Mouse (Mus musculus) MEL (cell line): ENCODE results near the gene Nicn1.

ENCODE experiments used
- CTCF ChIP-seq, 3 experiments: IDR thresholded peaks in 2 of 3; conservative IDR thresholded peaks in 1 of 3; 2 replicates each; pipeline ENCODE4 v1.5.1; 2011 to 2012; ENCODE audit warnings: low read length in 3 of 3, low read depth in 2 of 3, mild to moderate bottlenecking in 2 of 3, improper control_type of control experiment in 1 of 3, inconsistent platforms in 1 of 3, mixed read lengths in 1 of 3, moderate library complexity in 1 of 3; ENCODE audit not compliant: control insufficient read depth in 1 of 3, insufficient read depth in 1 of 3, poor library complexity in 1 of 3, severe bottlenecking in 1 of 3
- EP300 ChIP-seq, 2 experiments: IDR thresholded peaks; 2 replicates each; pipeline ENCODE4 v1.6.1; 2011; ENCODE audit warnings: improper control_type of control experiment in 2 of 2, low read length in 2 of 2, low read depth in 1 of 2, mild to moderate bottlenecking in 1 of 2
- GABPA ChIP-seq: IDR thresholded peaks from 2 replicates; pipeline ENCODE4 v1.6.1; 2012; ENCODE audit warnings: low read depth, mild to moderate bottlenecking, inconsistent platforms, low read length, improper control_type of control experiment, moderate library complexity
- HCFC1 ChIP-seq: IDR thresholded peaks from 2 replicates; pipeline ENCODE4 v1.6.1; 2012; ENCODE audit warnings: low read depth, mild to moderate bottlenecking, inconsistent platforms, low read length, improper control_type of control experiment, moderate library complexity
- MAFK ChIP-seq: IDR thresholded peaks from 2 replicates; pipeline ENCODE4 v1.6.1; 2011; ENCODE audit warnings: low read depth, mild to moderate bottlenecking, low read length, improper control_type of control experiment, borderline replicate concordance
- MAZ ChIP-seq: IDR thresholded peaks from 2 replicates; pipeline ENCODE4 v1.6.1; 2012; ENCODE audit warnings: low read depth, mild to moderate bottlenecking, inconsistent platforms, low read length, improper control_type of control experiment
- MEF2A ChIP-seq: IDR thresholded peaks from 2 replicates; pipeline ENCODE4 v1.6.1; 2014; ENCODE audit warnings: low read depth, mild to moderate bottlenecking, inconsistent platforms, low read length, improper control_type of control experiment; ENCODE audit not compliant: poor library complexity, insufficient replicate concordance, severe bottlenecking; ENCODE audit errors: extremely low read depth
- POLR2A ChIP-seq, 2 experiments: IDR thresholded peaks; 2 replicates each; pipeline ENCODE4 v1.6.1; 2011 to 2012; ENCODE audit warnings: low read length in 2 of 2, mild to moderate bottlenecking in 2 of 2, control low read depth in 1 of 2, improper control_type of control experiment in 1 of 2, low read depth in 1 of 2, moderate library complexity in 1 of 2; ENCODE audit not compliant: control insufficient read depth in 1 of 2, insufficient read depth in 1 of 2, poor library complexity in 1 of 2
- POLR2AphosphoS2 ChIP-seq: IDR thresholded peaks from 2 replicates; pipeline ENCODE4 v1.6.1; 2011; ENCODE audit warnings: low read length, improper control_type of control experiment
- ZC3H11A ChIP-seq: IDR thresholded peaks from 2 replicates; pipeline ENCODE4 v1.6.1; 2012; ENCODE audit warnings: low read depth, mild to moderate bottlenecking, inconsistent platforms, low read length, improper control_type of control experiment

DNA sequence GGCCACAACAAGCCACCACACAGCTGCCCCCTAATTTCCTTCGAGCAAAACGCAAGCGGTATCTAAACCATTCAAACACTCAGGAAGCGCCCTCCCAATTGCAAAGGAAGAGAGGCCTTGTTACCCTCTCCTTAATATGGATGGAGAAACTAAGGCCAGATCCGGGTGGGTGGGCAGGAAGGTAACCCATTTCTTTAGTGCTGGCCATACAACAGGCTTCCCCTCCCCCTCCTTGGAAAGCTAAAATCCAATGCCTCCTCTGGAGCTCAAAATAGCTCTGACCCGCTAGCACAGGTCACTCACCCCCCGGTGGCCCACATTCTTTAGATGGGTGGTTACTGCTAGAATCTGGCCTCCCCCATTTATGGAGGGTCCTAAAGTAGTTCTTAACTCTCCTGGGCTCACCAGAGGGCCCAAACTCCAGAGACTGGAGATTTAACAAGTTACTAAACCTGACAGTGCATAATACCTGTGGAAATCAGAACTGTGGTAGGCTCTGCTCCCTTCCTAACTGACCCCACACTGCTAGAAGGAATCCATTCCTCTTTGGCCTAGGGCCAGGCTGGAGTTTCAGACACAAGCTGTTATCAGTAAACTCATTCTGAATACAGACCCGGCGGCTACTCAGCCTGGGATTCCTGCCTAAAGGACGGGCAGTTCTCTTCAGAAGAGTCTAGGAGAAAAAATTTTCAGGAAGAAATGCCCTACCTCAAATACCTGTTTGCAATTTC, 25.9 kb upstream of the Nicn1 start:
- TF ChIP-seq HCFC1, result no peak
- TF ChIP-seq CTCF (IDR thresholded peaks at IDR 0.05 in 2 of 3, conservative IDR thresholded peaks at IDR 0.05 in 1 of 3; ENCODE audit: control insufficient read depth in 1 of 3, insufficient read depth in 1 of 3, low read depth in 2 of 3, low read length in 3 of 3, poor library complexity in 1 of 3, severe bottlenecking in 1 of 3), result no peak
- 0 out of 4 replicates have a peak, but pooled peaks of 1 of the 2 experiments have one; percentile 6 for TF ChIP-seq POLR2A (IDR thresholded peaks at IDR 0.05; ENCODE audit: control insufficient read depth in 1 of 2, insufficient read depth in 1 of 2, low read depth in 1 of 2, low read length in 2 of 2, poor library complexity in 1 of 2)
- TF ChIP-seq ZC3H11A, result no peak
- no peak for TF ChIP-seq POLR2AphosphoS2
- TF ChIP-seq MEF2A, result no peak
- no peak for TF ChIP-seq MAFK
- 0 out of 4 replicates have a peak, but pooled peaks of 1 of the 2 experiments have one; percentile 6 for TF ChIP-seq EP300 (IDR thresholded peaks at IDR 0.05; ENCODE audit: low read depth in 1 of 2, low read length in 2 of 2)
- no peak for TF ChIP-seq GABPA
- TF ChIP-seq MAZ, result no peak
